Mouse (Mus musculus) lung, postnatal 36 days (tissue): ENCODE results near the gene Rhoc.
A peak's percentile ranks its signal among the peaks of the same experiment; 100 is the strongest.
"Not testable (repeated sequence)": the region's sequence is repeated elsewhere in the genome, so short reads cannot be mapped to it uniquely, and the experiment has no call there.

Experiments used
- DNase-seq: peaks from one replicate; pipeline ENCODE4 v3.0.0; 2022; ENCODE audit warnings: mixed read lengths

Gene Rhoc

DNA sequence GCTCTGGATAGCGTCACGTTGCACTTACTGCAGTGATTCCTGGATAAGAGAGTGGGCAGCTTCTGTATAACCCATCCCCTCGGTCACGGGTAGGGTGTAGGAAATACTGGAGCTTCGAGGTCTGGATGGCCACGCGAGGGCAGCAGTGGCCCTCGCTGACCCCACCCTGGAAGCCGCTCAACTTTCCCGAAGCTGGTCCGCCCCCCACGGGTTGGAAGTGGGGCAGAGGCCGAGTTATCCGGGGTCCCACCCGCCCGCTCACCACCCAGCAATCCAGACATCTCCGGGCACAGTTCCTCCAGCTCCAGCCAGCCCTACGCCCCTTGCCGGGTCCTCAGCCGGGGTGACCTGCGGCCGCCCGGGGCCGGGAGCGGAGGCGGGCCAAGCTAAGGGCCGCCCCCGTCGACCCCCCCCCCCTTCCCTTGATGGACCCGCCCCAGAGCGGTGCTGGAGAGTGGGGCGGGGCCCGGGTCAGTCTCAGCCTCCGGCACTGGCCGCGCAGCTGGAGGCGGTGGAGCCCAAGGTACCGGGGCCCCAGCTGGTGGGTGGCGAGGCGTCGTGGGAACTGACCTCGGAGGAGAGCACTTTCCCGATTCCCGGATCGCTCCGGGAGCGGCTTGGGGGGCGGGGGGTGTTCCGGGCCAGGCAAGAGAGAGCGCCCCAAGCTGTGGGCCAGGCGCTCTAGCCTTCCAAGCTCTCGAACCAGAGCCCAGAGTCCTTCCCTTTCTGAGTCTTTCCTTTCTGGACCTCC is 561 bp downstream of the Rhoc start:
- peak; percentile 89 for DNase-seq

DNA sequence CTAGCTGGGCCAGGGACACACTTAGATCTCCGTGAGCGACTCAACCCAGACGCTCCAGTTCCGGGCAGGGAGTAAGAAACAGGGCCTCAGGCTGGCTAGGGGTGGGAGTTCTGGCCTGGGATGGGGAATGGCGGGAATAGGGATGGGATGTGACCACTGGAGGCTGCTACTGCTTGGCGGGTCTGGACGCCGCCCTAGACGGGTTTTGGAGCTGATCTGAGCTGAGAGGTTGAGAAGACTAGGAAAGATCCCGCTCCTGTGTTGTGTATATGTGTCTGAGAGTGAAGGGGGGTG is 1.1 kb downstream of the Rhoc start:
- DNase-seq, result no peak

DNA sequence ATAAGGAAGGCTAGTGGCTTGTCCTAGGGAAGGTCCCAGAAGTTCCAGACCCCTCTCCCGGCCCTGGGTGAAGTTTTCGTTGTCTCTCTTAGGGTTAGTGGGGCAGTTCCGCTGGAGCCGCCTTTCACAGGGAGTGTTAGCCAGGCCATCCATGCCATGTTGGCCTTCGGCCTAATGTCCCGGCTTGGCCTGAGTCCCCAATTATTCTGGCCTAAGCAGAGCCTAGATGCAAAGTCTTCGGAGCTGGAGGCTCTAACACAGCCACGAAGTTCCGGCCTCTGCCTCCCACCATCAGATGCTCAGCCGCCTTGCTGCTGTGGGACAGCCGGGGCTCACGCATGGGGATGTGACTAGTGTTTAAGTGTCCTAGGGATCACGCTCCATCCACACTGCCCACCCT is 1.6 kb downstream of the Rhoc start:
- peak; percentile 58 for DNase-seq

DNA sequence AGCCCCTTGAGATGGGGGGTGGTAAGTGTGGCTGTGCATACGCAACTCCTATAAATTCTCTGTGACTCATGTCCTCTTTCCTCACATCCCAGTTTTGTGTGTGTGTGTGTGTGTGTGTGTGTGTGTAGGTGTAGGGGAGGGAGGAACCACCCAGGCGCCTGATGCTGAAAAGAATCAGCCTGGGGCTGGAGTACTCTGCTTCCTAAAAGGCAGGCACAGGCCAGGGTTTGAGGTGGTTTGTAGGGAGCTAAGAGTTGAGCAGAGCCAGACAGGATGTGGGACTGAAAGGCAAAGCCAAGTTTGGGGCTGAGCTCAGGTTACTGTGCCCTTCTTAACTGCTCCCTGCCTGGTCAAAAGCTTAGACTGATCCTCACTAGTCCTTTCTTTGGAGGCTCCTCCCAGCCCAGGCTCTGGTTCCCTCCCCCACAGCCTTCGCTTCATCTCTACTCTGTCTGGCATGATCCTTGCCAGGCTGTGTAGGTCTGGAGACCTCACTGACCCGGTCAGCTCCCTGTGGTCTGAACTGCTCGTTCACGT is 2.3 kb downstream of the Rhoc start:
- peak; percentile 49 for DNase-seq

DNA sequence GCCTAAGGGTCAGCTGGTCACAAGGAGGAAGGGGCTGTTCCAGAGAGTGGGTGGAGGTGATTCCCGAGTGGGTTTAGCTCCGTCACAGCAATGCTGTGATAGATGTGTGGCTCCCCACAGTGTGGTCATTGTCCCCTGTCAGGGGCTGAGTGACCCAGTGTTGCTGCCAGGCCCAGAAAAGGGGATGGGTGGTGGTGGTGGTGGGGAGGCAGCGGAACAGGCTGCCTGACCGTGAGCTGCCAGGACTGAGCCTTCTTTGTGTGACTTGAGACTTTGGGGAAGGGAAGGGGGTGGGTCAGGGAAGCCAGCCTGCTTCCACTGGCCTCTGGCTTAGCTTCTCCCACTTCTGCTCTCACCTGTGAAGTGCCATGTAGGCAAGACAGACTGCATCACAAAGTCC is 2.8 kb downstream of the Rhoc start:
- no peak for DNase-seq

DNA sequence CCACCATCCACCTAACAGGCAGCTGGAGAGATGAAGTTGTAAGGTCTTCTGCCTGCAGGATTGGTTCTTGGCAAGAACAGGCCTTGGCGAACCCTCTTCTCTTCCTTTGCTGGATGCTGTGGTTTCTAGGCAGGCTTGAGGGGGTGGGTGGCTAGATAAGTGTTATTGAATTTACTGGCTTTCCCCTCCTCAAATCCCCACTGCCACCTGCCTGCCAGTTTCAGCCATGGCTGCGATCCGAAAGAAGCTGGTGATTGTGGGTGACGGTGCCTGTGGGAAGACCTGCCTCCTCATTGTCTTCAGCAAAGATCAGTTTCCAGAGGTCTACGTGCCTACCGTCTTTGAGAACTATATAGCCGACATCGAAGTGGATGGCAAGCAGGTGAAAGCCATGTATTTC is 3.5 kb downstream of the Rhoc start:
- no peak for DNase-seq

DNA sequence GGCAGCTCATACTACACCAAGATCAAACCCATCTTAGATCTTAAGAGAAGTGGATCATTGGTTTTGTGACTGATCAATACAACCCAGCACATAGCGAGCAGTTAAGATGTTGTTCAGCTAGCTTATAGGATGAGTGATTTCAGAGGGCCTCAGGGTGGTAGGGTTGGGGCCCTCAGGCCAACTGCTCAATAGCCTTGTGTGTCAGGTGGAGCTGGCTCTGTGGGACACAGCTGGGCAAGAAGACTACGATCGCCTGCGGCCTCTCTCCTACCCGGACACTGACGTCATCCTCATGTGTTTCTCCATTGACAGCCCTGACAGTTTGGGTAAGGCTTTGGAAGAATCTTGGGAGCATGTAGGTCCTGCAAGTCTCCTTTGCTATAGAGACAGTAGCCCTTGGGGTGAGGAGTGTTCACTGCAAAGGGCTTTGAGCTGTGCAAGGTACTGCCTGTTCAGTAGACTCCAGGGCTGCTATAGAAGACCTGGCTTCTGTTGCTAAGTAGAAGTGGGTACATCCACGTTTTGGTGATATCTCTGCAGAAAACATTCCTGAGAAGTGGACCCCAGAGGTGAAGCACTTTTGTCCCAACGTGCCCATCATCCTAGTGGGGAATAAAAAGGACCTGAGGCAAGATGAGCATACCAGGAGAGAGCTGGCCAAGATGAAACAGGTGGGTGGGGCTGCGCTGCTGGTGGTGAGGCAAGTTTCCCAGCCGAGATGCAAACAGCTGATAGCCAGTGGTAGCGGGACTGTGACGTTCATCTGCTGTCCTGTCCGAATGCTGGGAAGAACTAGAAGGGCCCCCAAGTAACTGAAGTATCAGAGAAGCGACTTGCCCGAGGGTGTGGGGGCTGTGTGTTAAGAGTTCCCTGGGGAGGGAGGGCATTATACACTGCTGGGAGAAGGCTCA is 4.4 kb downstream of the Rhoc start:
- no peak for DNase-seq

DNA sequence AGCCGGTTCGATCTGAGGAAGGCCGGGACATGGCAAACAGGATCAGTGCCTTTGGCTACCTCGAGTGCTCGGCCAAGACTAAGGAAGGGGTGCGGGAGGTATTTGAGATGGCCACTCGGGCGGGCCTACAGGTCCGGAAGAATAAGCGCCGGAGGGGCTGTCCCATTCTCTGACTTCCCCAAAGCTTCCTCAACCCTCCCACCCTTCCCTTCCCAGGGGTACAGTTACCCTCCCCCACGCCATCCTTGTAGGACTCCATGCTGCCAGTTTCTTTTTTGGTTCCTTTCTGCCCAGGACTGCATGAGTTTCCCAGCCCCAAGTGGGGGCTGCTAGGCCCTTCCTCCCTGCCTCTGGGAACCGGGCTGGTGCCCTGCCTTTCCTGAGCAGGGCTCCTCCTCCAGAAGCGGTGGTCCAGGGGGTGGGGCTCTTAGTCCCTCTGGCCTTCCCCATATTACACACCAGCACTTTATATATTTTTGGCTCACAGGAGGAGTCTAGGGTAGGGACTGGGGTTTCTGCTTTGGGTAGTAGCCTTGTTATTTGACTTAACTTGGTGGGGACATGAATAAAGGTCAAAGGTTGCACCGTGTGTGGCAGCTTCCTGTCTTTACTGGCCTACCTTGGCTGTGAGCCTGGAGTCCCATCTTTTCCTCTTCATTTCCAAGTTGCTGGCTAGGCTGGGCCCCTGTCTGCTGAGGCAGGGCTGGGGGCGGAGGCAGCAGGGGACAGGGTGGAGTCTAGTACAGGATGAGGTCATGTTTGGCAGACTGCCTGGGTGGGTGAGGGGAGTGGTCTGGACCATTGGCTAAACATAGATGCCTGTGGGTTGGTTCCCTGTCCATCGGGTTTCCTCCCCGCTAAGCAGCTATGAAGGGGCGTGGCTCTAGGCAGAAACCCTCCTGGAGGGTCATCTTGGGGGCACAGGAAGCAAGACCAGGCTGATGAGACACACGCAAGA is 6.0 kb downstream of the Rhoc start:
- peak; percentile 97 for DNase-seq

DNA sequence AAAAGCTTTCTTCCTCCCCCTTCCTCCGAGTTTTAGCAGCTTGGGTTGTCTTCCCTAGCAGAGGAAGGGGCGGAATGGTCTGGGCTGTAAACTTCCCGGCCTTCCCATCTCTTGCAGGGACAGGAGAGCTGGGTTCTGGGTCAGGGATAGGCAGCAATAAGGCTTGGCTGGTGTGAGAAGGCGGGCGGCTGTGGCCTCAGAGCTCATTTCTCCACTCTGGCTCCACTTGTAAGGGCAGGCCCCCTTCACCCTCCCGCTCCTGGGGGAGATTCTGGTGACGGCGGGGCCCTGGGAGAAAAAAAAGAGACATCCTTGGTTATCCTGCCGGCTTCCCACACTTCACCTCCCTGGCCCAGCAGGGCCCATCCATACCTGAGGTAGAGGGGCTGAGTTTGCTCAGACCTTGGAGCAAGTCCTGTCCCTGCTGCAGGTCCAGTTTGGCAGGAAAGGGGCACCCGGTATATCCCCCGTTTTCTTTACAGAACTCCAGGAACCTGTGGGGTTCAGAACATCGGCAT is 6.8 kb downstream of the Rhoc start:
- DNase-seq, result no peak

DNA sequence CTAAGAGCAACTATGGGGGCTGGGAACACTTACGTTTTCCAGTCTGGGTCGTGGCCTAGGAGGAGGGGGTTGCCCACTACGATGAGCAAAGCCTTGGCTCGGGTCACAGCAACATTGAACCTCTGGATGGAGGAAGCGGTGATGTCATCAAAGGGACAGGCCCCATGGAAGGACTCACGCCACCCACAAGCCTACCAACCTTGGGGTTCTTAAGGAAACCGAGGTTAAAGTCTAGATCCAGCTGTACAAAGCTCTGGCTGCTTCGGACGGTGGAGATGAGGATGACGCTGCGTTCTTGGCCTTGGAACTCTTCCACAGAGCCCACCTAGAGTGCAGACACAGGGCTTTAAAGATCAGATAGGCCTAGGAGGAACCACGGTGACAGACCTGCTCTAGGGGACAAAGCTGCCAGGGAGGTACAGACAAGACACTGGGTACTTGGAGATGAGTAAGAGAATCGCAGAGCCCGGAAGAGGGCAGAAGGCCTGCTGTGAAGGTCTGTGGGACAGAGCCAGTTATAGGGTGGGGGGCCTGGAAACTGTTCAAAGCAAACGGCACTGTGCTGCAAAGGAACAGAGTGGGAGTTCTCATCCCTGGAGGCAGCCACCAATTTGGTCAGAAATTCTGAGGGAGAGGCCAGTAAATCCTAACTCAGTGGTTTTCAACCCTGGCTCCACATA is 7.6 kb downstream of the Rhoc start:
- no peak for DNase-seq

DNA sequence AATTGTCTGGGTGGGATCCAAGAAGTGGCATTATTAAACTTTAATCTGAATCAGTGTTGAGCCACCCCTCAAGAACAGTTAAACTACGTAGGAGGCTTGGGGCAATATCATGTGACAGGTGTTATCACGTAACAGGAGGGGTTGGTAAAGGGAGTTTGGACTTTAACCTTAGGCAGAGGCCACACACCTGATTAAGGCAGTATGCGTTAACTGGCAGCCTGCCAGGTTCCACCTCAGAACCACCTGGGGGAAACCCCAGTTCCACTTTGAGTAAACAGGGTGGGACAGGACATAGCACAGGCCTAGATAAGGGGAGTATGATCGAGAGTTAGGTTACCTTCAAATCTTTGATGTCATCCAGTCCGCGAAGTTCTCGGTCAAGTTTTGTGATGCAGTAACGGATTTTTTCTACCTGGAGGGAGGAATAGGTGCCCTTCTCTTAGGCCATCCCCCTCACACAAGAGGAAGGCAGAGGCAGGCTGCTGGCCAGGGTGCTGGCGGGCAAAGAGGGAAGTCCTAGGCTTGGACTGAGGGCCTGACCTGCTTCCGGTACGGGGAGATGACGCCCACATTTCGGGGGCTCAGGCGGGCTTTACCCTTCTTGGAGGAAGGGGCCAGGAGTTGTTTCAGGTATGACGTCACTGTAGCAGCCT is 8.4 kb downstream of the Rhoc start:
- DNase-seq, result peak; percentile 66

DNA sequence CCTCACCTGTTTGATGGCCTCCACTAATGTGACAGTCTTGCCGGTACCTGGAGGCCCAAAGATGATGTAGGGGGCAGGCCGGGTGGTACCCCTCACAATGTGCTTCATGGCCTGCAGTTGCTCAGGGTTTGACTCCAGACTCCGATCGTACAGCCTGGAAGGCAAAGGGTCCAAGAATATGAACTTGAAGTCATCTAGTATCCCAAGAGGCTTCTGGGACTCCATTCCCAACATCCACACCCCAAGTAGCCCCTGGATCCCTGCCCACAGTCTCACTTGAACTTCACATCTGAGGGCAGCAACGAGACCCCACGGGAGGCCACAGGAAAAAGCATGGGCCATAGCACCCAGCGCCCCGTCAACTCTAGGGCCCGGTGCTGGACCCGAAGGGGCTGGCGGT is 12.5 kb downstream of the Rhoc start:
- DNase-seq, result no peak

DNA sequence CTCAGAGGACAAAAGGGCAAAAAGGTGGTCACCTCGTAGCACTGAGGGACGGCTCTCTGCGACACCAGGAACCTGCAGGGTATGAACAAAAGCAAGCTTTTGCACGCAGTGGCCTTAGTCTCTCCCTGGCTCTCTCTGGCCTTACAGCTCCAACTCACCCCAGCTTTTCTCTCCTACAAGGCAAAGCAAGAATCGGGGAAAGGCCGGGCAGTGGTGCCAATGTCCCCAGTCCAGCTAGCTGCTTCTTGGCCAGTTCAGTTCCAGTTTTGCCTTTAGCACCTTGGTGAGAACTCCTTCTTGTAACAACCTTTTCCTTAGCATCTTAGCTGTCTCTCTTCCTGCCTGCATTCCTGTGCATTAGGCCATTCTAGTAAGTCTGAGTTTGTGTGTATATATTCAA is 13.3 kb downstream of the Rhoc start:
- DNase-seq, result no peak

DNA sequence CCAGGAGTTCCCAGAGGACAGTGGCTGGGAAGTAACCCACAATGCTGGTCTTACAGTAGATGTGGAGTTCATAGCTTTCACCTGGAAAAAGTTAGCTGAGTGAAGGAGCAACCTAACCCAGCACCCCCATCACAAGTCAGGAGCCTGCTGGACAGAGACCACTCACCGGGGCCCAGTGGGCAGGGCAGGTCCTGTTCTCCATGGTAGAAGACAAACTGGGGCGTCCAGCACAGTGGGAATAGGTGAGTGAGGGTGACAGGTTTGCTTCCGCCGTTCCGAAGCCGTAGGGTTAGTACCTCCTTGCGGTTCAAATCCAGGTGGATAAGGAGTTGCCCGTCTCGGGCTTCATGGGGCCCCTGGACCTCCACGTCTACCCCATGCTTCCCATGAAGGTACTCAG is 16.1 kb downstream of the Rhoc start:
- no peak for DNase-seq

DNA sequence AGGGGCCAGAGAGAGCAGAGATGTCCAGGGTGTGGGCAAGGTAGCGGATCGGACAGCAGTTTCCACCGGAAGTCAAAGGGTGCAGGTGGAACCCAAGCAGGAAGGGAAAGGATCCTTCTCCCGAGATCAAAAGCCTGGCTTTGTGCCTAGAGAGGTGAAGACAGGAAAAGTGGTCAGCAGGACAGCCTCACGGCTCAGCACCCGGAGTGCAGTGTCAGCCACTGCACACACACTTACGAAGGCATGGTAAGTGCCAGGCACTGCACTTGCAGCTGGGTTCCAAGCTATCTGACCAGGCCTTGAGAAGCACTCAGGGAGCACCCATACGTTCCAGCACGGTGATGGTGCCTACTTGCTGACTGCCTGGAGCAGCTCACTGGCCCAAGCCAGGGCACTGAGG is 17.4 kb downstream of the Rhoc start:
- no peak for DNase-seq

DNA sequence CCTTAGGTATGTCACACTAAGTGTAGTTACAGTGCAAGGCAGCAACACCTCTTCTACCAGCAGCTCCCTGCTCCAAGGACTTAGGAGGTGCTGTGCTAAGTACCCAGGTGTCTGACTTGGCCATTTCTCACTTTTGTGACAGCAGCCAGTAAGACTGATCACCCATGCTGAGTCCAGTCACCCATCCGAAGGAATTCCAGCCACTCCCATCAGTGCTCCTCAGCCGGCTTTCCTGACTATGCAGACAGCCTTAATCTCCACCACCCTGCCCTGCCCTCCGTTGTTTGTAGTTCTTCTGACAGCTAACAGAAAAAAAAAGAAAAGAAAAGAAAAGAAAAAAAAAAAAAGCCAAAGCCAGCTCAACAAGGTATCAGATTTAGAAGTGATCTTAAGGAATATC is 23.6 kb downstream of the Rhoc start:
- no peak for DNase-seq

DNA sequence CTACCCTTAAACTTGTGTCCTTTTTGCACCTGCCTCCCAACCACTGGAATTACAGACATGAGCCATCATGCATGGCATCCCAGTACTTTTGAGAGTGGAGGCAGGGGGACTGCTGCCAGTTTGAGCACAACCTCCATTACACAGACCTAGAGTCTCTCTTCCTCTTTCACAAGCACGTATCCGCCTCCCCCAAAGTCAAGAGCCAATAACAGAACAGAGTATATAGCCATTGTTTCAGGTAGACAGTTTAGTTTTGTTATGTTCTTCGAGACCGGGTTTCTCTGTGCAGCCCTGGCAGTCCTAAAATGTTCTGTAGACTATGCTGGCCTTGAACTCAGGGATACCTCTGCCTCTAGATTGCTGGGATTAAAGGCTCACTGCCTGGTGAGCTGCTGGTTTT is 24.1 kb downstream of the Rhoc start:
- no peak for DNase-seq

DNA sequence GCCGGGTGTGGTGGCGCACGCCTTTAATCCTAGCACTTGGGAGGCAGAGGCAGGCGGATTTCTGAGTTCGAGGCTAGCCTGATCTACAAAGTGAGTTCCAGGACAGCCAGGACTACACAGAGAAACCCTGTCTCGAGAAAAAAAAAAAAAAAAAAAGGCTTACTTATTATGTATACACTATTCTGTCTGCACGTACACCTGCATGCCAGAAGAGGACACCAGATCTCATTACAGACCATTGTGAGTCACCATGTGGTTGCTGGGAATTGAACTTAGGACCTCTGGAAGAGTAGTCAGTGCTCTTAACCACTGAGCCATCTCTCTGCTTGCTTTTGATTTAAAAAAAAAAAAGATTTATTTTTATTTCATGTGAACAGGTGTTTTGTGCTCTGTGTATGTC is 25.1 kb downstream of the Rhoc start:
- DNase-seq, result not testable (repeated sequence)

DNA sequence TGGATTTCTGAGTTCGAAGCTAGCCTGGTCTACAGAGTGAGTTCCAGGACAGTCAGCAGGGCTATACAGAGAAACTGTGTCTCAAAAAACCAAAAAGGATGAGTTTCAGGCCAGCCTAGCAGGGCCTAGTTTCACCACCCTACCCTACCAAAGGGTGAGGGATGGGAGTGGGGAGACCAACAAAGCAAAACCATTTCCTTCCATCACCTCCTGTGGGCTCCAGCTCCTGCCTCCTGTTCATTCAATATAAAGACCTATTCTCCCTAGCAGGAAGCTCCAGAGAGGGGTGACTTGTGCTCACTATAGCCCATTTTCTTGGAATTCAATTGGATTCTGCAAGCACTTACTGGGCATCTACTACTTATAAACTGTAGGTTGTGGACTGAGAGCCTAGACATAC is 26.6 kb downstream of the Rhoc start:
- no peak for DNase-seq

DNA sequence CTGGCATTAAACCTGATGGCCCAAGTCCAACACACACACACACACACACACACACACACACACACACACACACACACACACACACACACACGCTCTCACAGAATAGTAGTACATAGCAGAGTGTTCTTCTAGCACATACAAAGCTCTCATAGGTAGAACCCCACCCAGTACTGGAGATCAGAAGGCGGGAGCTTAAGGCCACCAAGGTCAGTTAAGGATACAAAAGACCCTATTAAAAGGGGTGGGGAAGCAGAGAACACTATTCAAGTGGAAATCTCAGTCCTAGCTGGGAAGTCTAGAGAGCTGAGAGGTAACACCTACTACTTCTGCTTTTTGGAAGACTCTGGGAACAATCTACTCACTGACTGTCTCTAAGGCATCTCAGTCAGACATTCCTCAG is 27.2 kb downstream of the Rhoc start:
- DNase-seq, result no peak

DNA sequence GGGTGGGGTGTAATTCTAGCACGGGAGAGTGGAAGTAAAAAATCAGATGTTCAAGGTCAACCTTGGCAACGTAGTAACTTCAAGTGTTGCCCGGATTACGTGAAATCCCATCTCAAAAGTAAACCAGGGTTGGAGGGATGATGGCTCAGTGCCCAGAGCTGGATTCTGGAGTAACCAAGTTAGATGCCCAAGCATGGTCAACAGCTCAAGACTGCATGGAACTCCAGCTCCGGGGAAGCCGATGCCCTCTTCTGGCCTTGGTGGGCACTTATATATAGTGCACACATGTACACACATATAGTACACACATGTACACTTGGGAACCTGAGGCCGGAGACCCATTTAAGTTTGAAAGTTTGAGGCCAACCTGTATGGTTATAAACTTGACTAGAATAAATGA is 28.0 kb downstream of the Rhoc start:
- DNase-seq, result no peak
